Mouse (Mus musculus) embryonic facial prominence, embryonic 15.5 days (tissue): ENCODE results near the gene Mansc4. TPM values are rescaled to one million over a fixed set of nuclear protein-coding genes. Genes with fewer than 3 reads are reported as not detected.
A peak's percentile ranks its signal among the peaks of the same experiment; 100 is the strongest.

Experiments used
- ATAC-seq: fragments of 200-750 bp; cut with Nextera tagmentation; 2 replicates; pipeline ENCODE4 v1.8.0; 2017; ENCODE audit warnings: low read depth, moderate TSS enrichment; ENCODE audit not compliant: insufficient number of reproducible peaks, low FRiP score, low TSS enrichment
- H3K27ac ChIP-seq: fragments of 300-500 bp; sonication (generic); replicated peaks from 2 replicates; pipeline ENCODE4 v1.5.1; 2015; ENCODE audit warnings: mild to moderate bottlenecking, inconsistent platforms
- H3K27me3 ChIP-seq: fragments of 300-500 bp; sonication (generic); 2 replicates; pipeline ENCODE4 v1.6.1; 2015; ENCODE audit warnings: inconsistent platforms
- H3K36me3 ChIP-seq: fragments of 300-500 bp; sonication (generic); 2 replicates; pipeline ENCODE4 v1.6.1; 2015; ENCODE audit warnings: mild to moderate bottlenecking, inconsistent platforms
- H3K4me1 ChIP-seq: fragments of 300-500 bp; sonication (generic); 2 replicates; pipeline ENCODE4 v1.6.1; 2015; ENCODE audit warnings: inconsistent platforms
- H3K4me2 ChIP-seq: fragments of 300-500 bp; sonication (generic); replicated peaks from 2 replicates; pipeline ENCODE4 v1.6.1; 2015; ENCODE audit warnings: mild to moderate bottlenecking, inconsistent platforms
- H3K4me3 ChIP-seq: fragments of 300-500 bp; sonication (generic); replicated peaks from 2 replicates; pipeline ENCODE4 v1.5.1; 2015; ENCODE audit warnings: mild to moderate bottlenecking, inconsistent platforms
- H3K9ac ChIP-seq: fragments of 300-500 bp; sonication (generic); 2 replicates; pipeline ENCODE4 v1.6.1; 2015; ENCODE audit warnings: inconsistent platforms
- H3K9me3 ChIP-seq: fragments of 300-500 bp; sonication (generic); replicated peaks from 2 replicates; pipeline ENCODE4 v1.6.1; 2016; ENCODE audit warnings: inconsistent platforms
- WGBS: fragments of 180-500 bp; shearing (Covaris S2); methylation state at CpG from one replicate; pipeline ENCODE4 v1.1.7; 2015; 5-methylcytosine and 5-hydroxymethylcytosine counted together
- polyA plus RNA-seq: library from polyadenylated mRNA; unstranded; fragments of >200 nt; fragmentation: Nextera tagmentation; extraction: Ambion mirVana; gene quantifications from 2 replicates; pipeline ENCODE4 v1.2.1, GENCODE M21; 2015

Gene Mansc4
- polyA plus RNA-seq: 1.2 and 1.4 TPM in 2 replicates

GRCm38 (mm10) chr6:147086594-147087225 is at the start of gene Mansc4:
Gene Mansc4, minus strand, starts transcription at chr6:147087032.
- Histone ChIP-seq H3K4me3 (peak within 1 kb of the TSS; percentile 23), H3K36me3 (no peaks in the 10 kb centered on the region), H3K27me3 (no peaks in the 10 kb centered on the region), H3K9ac (no peak within 1 kb of the TSS), H3K27ac (no peak within 1 kb of the TSS), H3K4me1 (peaks cover 13% of the 10 kb centered on the region), H3K4me2 (peak within 1 kb of the TSS; percentile 46), H3K9me3 (no peaks in the 10 kb centered on the region)
- ATAC-seq: no peak
- 6% methylated on average over 20 of the region's 20 CpGs for WGBS

- Histone ChIP-seq H3K36me3 (no peaks in the 10 kb centered on the region), H3K4me1 (no peaks in the 10 kb centered on the region), H3K4me2 (no peak overlapping the region), H3K4me3 (no peak overlapping the region), H3K9me3 (no peaks in the 10 kb centered on the region), H3K9ac (no peak overlapping the region), H3K27ac (no peak overlapping the region), H3K27me3 (no peaks in the 10 kb centered on the region)
- 89% methylated on average over 10 of the region's 10 CpGs for WGBS
- no peak for ATAC-seq
These were observed 40.4 kb upstream of the Mansc4 start for GRCm38 (mm10) chr6:147127239-147127638.

- Histone ChIP-seq H3K9me3 (no peaks in the 10 kb centered on the region), H3K27me3 (no peaks in the 10 kb centered on the region), H3K4me3 (no peak overlapping the region), H3K4me2 (no peak overlapping the region), H3K4me1 (no peaks in the 10 kb centered on the region), H3K9ac (no peak overlapping the region), H3K36me3 (no peaks in the 10 kb centered on the region), H3K27ac (no peak overlapping the region)
- 49% methylated on average over 6 of the region's 6 CpGs for WGBS
- ATAC-seq: no peak
These were observed 34.5 kb upstream of the Mansc4 start for GRCm38 (mm10) chr6:147121320-147121719.

- Histone ChIP-seq H3K27me3 (no peaks in the 10 kb centered on the region), H3K4me2 (no peak overlapping the region), H3K9me3 (no peaks in the 10 kb centered on the region), H3K4me1 (no peaks in the 10 kb centered on the region), H3K4me3 (no peak overlapping the region), H3K27ac (no peak overlapping the region), H3K36me3 (no peaks in the 10 kb centered on the region), H3K9ac (no peak overlapping the region)
- WGBS: 87% methylated on average over 3 of the region's 3 CpGs
- no peak for ATAC-seq
These were observed 31.4 kb upstream of the Mansc4 start for GRCm38 (mm10) chr6:147118190-147118589.

GRCm38 (mm10) chr6:147117764-147118163 is 30.9 kb upstream of the Mansc4 start:
- Histone ChIP-seq H3K9me3 (no peaks in the 10 kb centered on the region), H3K27me3 (no peaks in the 10 kb centered on the region), H3K27ac (no peak overlapping the region), H3K36me3 (no peaks in the 10 kb centered on the region), H3K4me2 (no peak overlapping the region), H3K4me3 (no peak overlapping the region), H3K9ac (no peak overlapping the region), H3K4me1 (no peaks in the 10 kb centered on the region)
- 94% methylated on average over 7 of the region's 7 CpGs for WGBS
- ATAC-seq: no peak

- no peak for ATAC-seq
- H3K4me1 ChIP-seq: no peaks in the 10 kb centered on the region
- H3K9me3 ChIP-seq: no peaks in the 10 kb centered on the region
- no peak overlapping the region for H3K9ac ChIP-seq
- no peaks in the 10 kb centered on the region for H3K27me3 ChIP-seq
- H3K36me3 ChIP-seq: peaks cover 5% of the 10 kb centered on the region; the same call in 1 of the 2 replicates
- no peak overlapping the region for H3K27ac ChIP-seq
- H3K4me2 ChIP-seq: no peak overlapping the region
- H3K4me3 ChIP-seq: no peak overlapping the region
- WGBS: 7% methylated on average over 10 of the region's 10 CpGs
These were observed 29.7 kb upstream of the Mansc4 start for GRCm38 (mm10) chr6:147116579-147116978.

- H3K27ac ChIP-seq: no peak overlapping the region
- peaks cover 50% of the 10 kb centered on the region for H3K36me3 ChIP-seq
- no peaks in the 10 kb centered on the region for H3K9me3 ChIP-seq
- no peaks in the 10 kb centered on the region for H3K4me1 ChIP-seq
- 88% methylated on average over 7 of the region's 7 CpGs for WGBS
- H3K9ac ChIP-seq: no peak overlapping the region
- no peak for ATAC-seq
- no peaks in the 10 kb centered on the region for H3K27me3 ChIP-seq
- no peak overlapping the region for H3K4me3 ChIP-seq
- no peak overlapping the region for H3K4me2 ChIP-seq
These were observed 22.5 kb upstream of the Mansc4 start for GRCm38 (mm10) chr6:147109283-147109682.

GRCm38 (mm10) chr6:147106716-147107115 is 19.9 kb upstream of the Mansc4 start:
- Histone ChIP-seq H3K27ac (no peak overlapping the region), H3K4me3 (no peak overlapping the region), H3K36me3 (peaks cover 61% of the 10 kb centered on the region), H3K4me2 (no peak overlapping the region), H3K9me3 (no peaks in the 10 kb centered on the region), H3K4me1 (no peaks in the 10 kb centered on the region), H3K9ac (no peak overlapping the region), H3K27me3 (no peaks in the 10 kb centered on the region)
- no peak for ATAC-seq
- WGBS: 85% methylated on average over 6 of the region's 6 CpGs

GRCm38 (mm10) chr6:147105529-147105928 is 18.7 kb upstream of the Mansc4 start:
- ATAC-seq: no peak
- no peak overlapping the region for H3K4me3 ChIP-seq
- WGBS: 91% methylated on average over 1 of the region's 1 CpGs
- no peak overlapping the region for H3K9ac ChIP-seq
- H3K9me3 ChIP-seq: no peaks in the 10 kb centered on the region
- peaks cover 59% of the 10 kb centered on the region for H3K36me3 ChIP-seq
- H3K27ac ChIP-seq: no peak overlapping the region
- H3K4me2 ChIP-seq: no peak overlapping the region
- H3K27me3 ChIP-seq: no peaks in the 10 kb centered on the region
- H3K4me1 ChIP-seq: no peaks in the 10 kb centered on the region

- WGBS: 85% methylated on average over 3 of the region's 3 CpGs
- no peak for ATAC-seq
- H3K36me3 ChIP-seq: peaks cover 31% of the 10 kb centered on the region
- no peak overlapping the region for H3K27ac ChIP-seq
- H3K9me3 ChIP-seq: no peaks in the 10 kb centered on the region
- no peak overlapping the region for H3K4me3 ChIP-seq
- 0 out of 2 replicates have a peak, but pooled peaks cover 3% of the 10 kb centered on the region for H3K4me1 ChIP-seq
- no peak overlapping the region for H3K4me2 ChIP-seq
- H3K27me3 ChIP-seq: no peaks in the 10 kb centered on the region
- no peak overlapping the region for H3K9ac ChIP-seq
These were observed 15.5 kb upstream of the Mansc4 start for GRCm38 (mm10) chr6:147102293-147102692.

- Histone ChIP-seq H3K27me3 (no peaks in the 10 kb centered on the region), H3K4me1 (peaks cover 5% of the 10 kb centered on the region; the same call in 1 of the 2 replicates), H3K27ac (no peak overlapping the region), H3K4me2 (no peak overlapping the region), H3K9me3 (no peaks in the 10 kb centered on the region), H3K4me3 (no peak overlapping the region), H3K9ac (no peak overlapping the region), H3K36me3 (peaks cover 29% of the 10 kb centered on the region)
- ATAC-seq: no peak
- WGBS: 78% methylated on average over 19 of the region's 19 CpGs
These were observed 12.8 kb upstream of the Mansc4 start for GRCm38 (mm10) chr6:147099458-147100277.
